Comparison of ENCODE assay signal across 38 mouse cellular contexts in the genomic region with DNA sequence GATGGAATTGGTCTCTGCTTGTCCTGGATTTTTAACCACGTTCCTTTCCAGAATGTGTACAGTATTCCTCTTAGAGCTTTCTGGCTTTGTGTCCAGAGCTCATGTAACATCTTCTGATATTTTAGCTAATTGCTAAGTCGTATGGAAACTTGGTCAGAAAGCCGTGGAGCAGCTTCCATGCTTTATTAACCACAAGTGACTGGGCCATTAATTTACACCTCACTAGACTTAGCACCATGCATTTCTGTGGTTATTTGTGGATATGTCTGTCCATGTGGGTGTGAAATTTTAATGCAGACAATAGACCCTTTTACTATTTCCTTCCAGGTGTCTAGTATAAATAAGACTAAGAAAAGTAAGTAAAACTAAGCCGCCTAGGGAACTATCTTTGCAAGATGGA. TPM values are rescaled to one million over a fixed set of nuclear protein-coding genes. Genes with fewer than 3 reads are reported as not detected.
"Had no signal": no experiment of that assay in that cellular context is flagged by ENCODE, and none has a peak within 500 bp of the region (broad histone marks: within the 10 kb centered on the region; RNA-seq: fewer than 3 reads in every experiment).

No protein-coding gene starts in this region.

- H3K27ac ChIP-seq: limb, embryonic 10.5 days; limb, embryonic 12.5 days; limb, embryonic 13.5 days; limb, embryonic 15.5 days; liver, embryonic 12.5 days; liver, embryonic 13.5 days; liver, embryonic 14.5 days; liver, embryonic 15.5 days; lung, embryonic 15.5 days; macrophage; midbrain, embryonic 10.5 days; midbrain, embryonic 12.5 days; midbrain, embryonic 13.5 days; midbrain, embryonic 15.5 days; neural tube, embryonic 12.5 days had no signal

- H3K4me1 ChIP-seq: limb, embryonic 13.5 days; limb, embryonic 15.5 days; liver, embryonic 12.5 days; liver, embryonic 13.5 days; liver, embryonic 15.5 days; lung, embryonic 15.5 days; megakaryocyte, embryonic 14.5 days; midbrain, embryonic 10.5 days; midbrain, embryonic 13.5 days; midbrain, embryonic 15.5 days; neural tube, embryonic 12.5 days had no signal

- H3K9ac ChIP-seq: limb, embryonic 12.5 days; limb, embryonic 13.5 days; limb, embryonic 15.5 days; liver, embryonic 12.5 days; liver, embryonic 13.5 days; liver, embryonic 14.5 days; liver, embryonic 15.5 days; liver, postnatal 0 days; lung, embryonic 14.5 days; lung, embryonic 15.5 days; midbrain, embryonic 12.5 days; midbrain, embryonic 13.5 days; midbrain, embryonic 15.5 days; neural tube, embryonic 12.5 days had no signal

- H3K27me3 ChIP-seq: limb, embryonic 12.5 days; limb, embryonic 13.5 days; limb, embryonic 15.5 days; liver, embryonic 12.5 days; liver, embryonic 13.5 days; liver, embryonic 15.5 days; lung, embryonic 15.5 days; megakaryocyte, embryonic 14.5 days; midbrain, embryonic 12.5 days; midbrain, embryonic 13.5 days; midbrain, embryonic 15.5 days; neural tube, embryonic 12.5 days had no signal

- H3K36me3 ChIP-seq: limb, embryonic 10.5 days; limb, embryonic 12.5 days; limb, embryonic 13.5 days; limb, embryonic 15.5 days; liver, embryonic 12.5 days; liver, embryonic 13.5 days; liver, embryonic 15.5 days; lung, embryonic 15.5 days; midbrain, embryonic 10.5 days; midbrain, embryonic 12.5 days; midbrain, embryonic 13.5 days; midbrain, embryonic 15.5 days; neural tube, embryonic 12.5 days had no signal

- H3K4me3 ChIP-seq: limb, embryonic 10.5 days; limb, embryonic 12.5 days; limb, embryonic 13.5 days; limb, embryonic 15.5 days; liver, embryonic 12.5 days; liver, embryonic 13.5 days; liver, embryonic 15.5 days; lung, embryonic 15.5 days; megakaryocyte, embryonic 14.5 days; midbrain, embryonic 10.5 days; midbrain, embryonic 12.5 days; midbrain, embryonic 13.5 days; midbrain, embryonic 15.5 days; myocyte; neural tube, embryonic 12.5 days had no signal

- H3K9me3 ChIP-seq: limb, embryonic 10.5 days; limb, embryonic 12.5 days; limb, embryonic 13.5 days; limb, embryonic 15.5 days; liver, embryonic 12.5 days; liver, embryonic 13.5 days; liver, embryonic 15.5 days; lung, embryonic 15.5 days; midbrain, embryonic 10.5 days; midbrain, embryonic 12.5 days; midbrain, embryonic 13.5 days; midbrain, embryonic 15.5 days; neural tube, embryonic 12.5 days had no signal

- ATAC-seq: liver, embryonic 12.5 days; liver, postnatal 0 days; lung, postnatal 0 days; midbrain, embryonic 13.5 days; midbrain, embryonic 15.5 days; midbrain, embryonic 16.5 days had no signal

- DNase-seq: left cerebral cortex, postnatal 4 days; liver; liver, embryonic 13.5 days; liver, postnatal 0 days; lung, adult 18-20 months; lung, adult 2 months; lung, embryonic 14.5 days; lung, postnatal 10 days; lung, postnatal 14 days; lung, postnatal 36 days; lung, postnatal 4 days; midbrain, embryonic 14.5 days had no signal

- H3K4me2 ChIP-seq: limb, embryonic 12.5 days; limb, embryonic 13.5 days; limb, embryonic 15.5 days; liver, embryonic 11.5 days; liver, embryonic 12.5 days; liver, embryonic 13.5 days; liver, embryonic 15.5 days; lung, embryonic 14.5 days; lung, embryonic 15.5 days; midbrain, embryonic 11.5 days; midbrain, embryonic 12.5 days; midbrain, embryonic 13.5 days; midbrain, embryonic 15.5 days; neural tube, embryonic 12.5 days had no signal

RNA-seq across cellular contexts. Expression of gene Nrsn1, which starts 7.6 kb away (rescaled TPM):
- total RNA-seq: liver, adult 2 months; megakaryocyte progenitor cell, adult 5-6 weeks; megakaryocyte, adult 5-6 weeks; megakaryocyte-erythroid progenitor cell, adult 5-6 weeks; monocyte, adult 5-6 weeks had no signal
- polyA plus RNA-seq: liver, adult 2 months; liver, embryonic 15.5 days; liver, embryonic 16.5 days; liver, postnatal 0 days; lung, adult 2 months; macrophage had no signal
